Mouse (Mus musculus): ENCODE measurements around the gene Strada. TPM values are rescaled to one million over a fixed set of nuclear protein-coding genes. Genes with fewer than 3 reads are reported as not detected.
"Not testable (repeated sequence)": the region's sequence is repeated elsewhere in the genome, so short reads cannot be mapped to it uniquely, and the experiment has no call there.

The Strada gene
- 14.0 and 14.9 TPM in 2 replicates for polyA plus RNA-seq (2015; fragmentation: Nextera tagmentation; extraction: Ambion mirVana)

DNA sequence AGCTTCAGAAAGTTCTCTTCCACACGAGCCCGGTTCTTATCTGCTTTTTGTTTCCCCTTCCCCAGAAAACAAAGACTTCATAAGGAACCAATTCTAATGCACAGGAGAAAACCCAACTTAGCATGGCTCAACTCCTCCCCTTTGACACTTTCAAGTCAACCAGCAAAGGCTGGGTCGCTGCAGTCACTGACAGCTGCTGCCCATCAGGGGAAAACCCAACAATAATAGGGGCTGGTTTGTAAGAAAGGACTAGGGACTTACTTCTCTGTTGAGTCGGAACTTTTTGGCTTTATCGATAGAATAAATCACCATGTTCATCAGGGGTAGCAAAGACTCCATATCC, at the start of gene Strada:
TSS of gene Strada (minus strand) at position 46 of the 343 bp plus-strand sequence.
- H3K4me3 ChIP-seq (replicated peaks): no peak within 1 kb of the TSS
- no peaks in the 10 kb centered on the region for H3K4me1 ChIP-seq (replicated peaks)
- ATAC-seq: no peak
- no peaks in the 10 kb centered on the region for H3K9me3 ChIP-seq
- no peak within 1 kb of the TSS for H3K27ac ChIP-seq
- WGBS: 82% methylated on average over 5 of the region's 5 CpGs
- H3K27me3 ChIP-seq (replicated peaks): no peaks in the 10 kb centered on the region
- no peak within 1 kb of the TSS for H3K4me2 ChIP-seq (replicated peaks)
- H3K9ac ChIP-seq: no peak within 1 kb of the TSS
- peaks cover 43% of the 10 kb centered on the region for H3K36me3 ChIP-seq

DNA sequence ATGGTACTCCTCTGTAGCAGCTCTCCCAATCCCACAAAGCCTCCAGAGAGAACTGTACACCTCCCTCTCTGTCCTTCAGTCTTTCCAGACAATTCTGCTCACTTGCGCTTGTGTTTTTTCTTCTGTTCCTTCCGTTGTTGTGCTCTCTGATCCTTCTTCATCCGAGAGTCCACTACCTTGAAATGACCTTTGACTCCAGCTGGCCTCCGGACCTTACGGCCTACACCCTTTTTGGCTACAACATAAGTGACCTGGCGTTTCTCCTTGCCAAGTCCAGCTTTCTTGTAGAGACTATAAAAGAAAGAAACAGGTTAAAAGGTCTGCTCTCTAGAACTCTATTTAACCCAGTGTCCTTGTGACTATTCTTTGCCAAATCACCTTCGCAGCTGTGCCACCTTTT, 47.4 kb upstream of the Strada start:
- Histone ChIP-seq H3K4me2 (replicated peaks) (no peak overlapping the region), H3K27ac (no peak overlapping the region), H3K9me3 (no peaks in the 10 kb centered on the region), H3K4me1 (replicated peaks) (no peaks in the 10 kb centered on the region), H3K4me3 (replicated peaks) (no peak overlapping the region), H3K36me3 (peaks cover 73% of the 10 kb centered on the region), H3K9ac (no peak overlapping the region), H3K27me3 (replicated peaks) (no peaks in the 10 kb centered on the region)
- 81% methylated on average over 7 of the region's 7 CpGs for WGBS
- ATAC-seq: no peak

DNA sequence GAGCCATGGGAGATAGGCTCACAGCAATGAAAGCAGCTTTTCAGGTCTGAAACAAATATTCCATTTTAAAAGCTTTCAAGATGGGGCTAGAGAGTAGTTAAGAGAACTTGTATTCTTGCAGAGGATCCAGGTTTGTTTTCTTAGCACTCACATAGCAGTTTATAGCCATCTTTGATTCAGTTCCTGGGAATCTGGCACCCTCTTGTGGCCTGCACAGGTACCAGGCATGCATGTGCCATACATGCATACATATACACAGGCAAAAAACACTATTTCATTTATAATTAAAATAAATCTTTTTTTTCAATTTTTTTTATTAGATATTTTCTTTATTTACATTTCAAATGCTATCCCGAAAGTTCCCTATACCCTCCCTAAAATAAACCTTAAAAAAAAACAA, 44.9 kb upstream of the Strada start:
- Histone ChIP-seq H3K4me2 (replicated peaks) (no peak overlapping the region), H3K27me3 (replicated peaks) (no peaks in the 10 kb centered on the region), H3K9me3 (no peaks in the 10 kb centered on the region), H3K27ac (no peak overlapping the region), H3K4me3 (replicated peaks) (no peak overlapping the region), H3K36me3 (peaks cover 76% of the 10 kb centered on the region), H3K4me1 (replicated peaks) (no peaks in the 10 kb centered on the region), H3K9ac (no peak overlapping the region)
- ATAC-seq: no peak
- WGBS: 93% methylated on average over 1 of the region's 1 CpGs

DNA sequence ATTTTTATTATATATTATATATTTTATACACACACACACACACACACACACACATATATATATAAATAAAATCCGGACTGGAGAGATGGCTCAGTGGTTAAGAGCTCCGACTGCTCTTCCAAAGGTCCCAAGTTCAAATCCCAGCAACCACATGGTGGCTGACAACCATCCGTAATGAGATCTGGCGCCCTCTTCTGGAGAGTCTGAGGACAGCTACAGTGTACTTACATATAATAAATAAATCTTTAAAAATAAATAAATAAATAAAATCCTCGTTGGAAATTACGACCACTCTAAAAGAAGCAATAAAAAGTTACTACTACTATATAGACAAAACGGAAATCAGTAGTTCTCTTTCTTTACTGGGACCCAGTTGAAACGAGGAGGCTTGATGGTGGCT, 32.0 kb upstream of the Strada start:
- 75% methylated on average over 8 of the region's 8 CpGs for WGBS
- H3K4me1 ChIP-seq (replicated peaks); H3K27me3 ChIP-seq (replicated peaks); H3K4me3 ChIP-seq (replicated peaks); H3K9me3 ChIP-seq; H3K4me2 ChIP-seq (replicated peaks); H3K9ac ChIP-seq; H3K27ac ChIP-seq; ATAC-seq: not testable (repeated sequence)
- peaks cover 15% of the 10 kb centered on the region for H3K36me3 ChIP-seq

DNA sequence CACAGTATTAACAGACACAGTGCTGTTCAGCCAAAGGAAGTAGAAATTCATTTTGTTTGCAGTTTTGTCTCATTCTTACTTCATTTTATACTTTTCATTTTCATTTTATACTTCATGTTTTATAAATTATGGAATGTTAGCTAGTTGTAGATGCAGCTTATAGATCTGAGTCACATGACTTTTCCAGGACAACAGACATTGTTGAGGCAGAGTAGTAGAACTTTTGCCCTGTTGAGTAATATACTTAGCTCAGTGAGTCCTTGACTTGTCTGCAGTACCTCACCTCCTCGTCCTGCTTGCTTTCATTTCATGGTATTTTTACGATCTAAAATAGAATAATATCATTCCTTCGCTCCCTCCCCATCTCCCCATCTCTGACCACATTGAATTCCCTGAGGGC, 18.6 kb upstream of the Strada start:
- WGBS: 80% methylated on average over 3 of the region's 3 CpGs
- Histone ChIP-seq H3K4me1 (replicated peaks) (peaks cover 7% of the 10 kb centered on the region; the same call in 1 of the 2 replicates), H3K4me3 (replicated peaks) (no peak overlapping the region), H3K9ac (no peak overlapping the region), H3K9me3 (no peaks in the 10 kb centered on the region), H3K27ac (no peak overlapping the region), H3K27me3 (replicated peaks) (no peaks in the 10 kb centered on the region), H3K36me3 (peaks cover 5% of the 10 kb centered on the region; the same call in 1 of the 2 replicates), H3K4me2 (replicated peaks) (no peak overlapping the region)
- ATAC-seq: no peak

DNA sequence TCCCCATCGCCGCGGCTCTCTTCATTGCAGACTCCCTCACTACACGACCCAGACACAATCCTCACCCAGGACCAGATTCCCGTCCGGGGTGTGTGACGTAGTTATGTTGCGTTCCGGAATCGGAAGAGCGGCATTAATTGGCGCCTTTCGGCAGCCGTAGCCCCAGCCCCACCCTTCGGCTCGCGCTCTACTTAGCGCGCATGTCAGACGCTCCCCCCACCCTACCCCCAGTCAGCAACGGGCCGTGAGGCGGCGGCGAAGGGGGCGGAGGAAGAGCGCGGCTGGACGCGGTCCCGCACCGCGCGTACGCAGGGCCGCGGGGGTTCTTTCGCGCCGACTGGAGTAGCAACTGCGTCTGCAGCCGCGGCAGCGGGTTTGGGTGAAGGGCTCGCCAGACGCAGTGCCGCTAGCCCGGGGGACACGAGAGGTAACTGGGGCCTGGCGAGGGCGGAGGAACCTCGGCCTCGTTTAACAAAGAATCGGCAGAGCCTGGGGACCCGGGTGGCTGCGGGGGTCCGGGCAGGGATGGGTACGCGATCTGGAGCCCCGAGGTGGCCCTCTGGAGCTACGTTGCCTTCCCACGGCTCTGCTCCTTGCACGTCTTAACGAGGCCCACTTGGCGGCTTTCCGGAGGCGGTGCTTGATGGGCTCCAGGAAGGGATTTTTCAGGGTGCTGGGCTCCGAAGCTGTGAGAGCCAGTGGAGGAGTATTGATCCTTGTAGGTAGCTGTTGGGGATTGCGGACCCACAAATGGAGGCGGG, 14.9 kb upstream of the Strada start, which contains the start of gene Ddx42:
TSS of gene Ddx42 (plus strand) at position 197 of the 761 bp plus-strand sequence.
- WGBS: under 1% methylated on average over 70 of the region's 70 CpGs
- H3K4me3 ChIP-seq (replicated peaks): peak within 1 kb of the TSS; percentile 86
- H3K4me1 ChIP-seq (replicated peaks): peaks cover 16% of the 10 kb centered on the region
- peaks cover under 1% of the 10 kb centered on the region for H3K36me3 ChIP-seq
- H3K27ac ChIP-seq: peak within 1 kb of the TSS; percentile 91
- H3K4me2 ChIP-seq (replicated peaks): peak within 1 kb of the TSS; percentile 63
- ATAC-seq: peak; percentile 93
- no peaks in the 10 kb centered on the region for H3K27me3 ChIP-seq (replicated peaks)
- H3K9me3 ChIP-seq: no peaks in the 10 kb centered on the region
- H3K9ac ChIP-seq: peak within 1 kb of the TSS; percentile 97

DNA sequence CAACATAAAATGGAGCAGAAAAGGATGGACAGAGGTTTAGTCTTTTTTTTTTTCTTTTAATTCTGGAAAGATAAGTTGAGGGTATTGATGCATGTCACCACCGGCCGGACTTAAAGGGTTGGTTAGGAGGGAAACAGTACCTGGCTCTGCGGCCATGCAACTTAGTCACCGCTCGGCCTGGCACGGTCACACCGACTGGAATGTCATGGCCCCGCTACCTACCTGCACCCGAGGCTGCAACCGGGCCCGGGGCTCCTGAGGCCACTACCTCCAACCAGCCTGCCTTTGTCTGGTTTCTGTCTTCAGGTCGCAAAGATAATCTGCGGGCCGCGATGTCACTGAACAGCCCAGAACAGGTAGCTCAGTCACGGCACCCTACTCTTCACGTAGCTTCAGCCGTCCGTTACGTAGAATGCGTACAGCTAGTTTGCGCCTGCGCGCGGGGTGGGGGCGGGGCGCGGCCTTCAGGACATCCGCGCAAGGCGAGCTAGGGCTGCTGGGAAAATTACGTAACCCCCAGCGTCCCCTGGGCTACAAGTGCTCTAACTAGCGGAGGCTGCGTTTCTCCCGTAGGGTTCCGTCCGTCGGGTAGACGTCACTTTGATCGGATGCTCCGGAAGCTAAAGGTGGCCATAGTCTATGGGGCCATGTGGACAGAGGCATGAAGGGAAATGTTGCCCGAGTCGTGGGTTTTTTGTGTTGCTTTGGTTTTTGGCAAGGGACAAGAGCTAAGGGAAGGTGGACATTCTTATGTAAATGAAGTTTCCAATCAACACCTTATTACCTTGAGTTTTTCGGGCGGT, 14.2 kb upstream of the Strada start, which contains the start of gene Ccdc47:
TSS of gene Ccdc47 (minus strand) at position 418 of the 803 bp plus-strand sequence.
- peak within 1 kb of the TSS; percentile 97 for H3K9ac ChIP-seq
- no peaks in the 10 kb centered on the region for H3K9me3 ChIP-seq
- peak; percentile 98 for ATAC-seq
- under 1% methylated on average over 46 of the region's 46 CpGs for WGBS
- H3K4me2 ChIP-seq (replicated peaks): peak within 1 kb of the TSS; percentile 63
- peaks cover 16% of the 10 kb centered on the region for H3K4me1 ChIP-seq (replicated peaks)
- H3K27ac ChIP-seq: peak within 1 kb of the TSS; percentile 91
- H3K36me3 ChIP-seq: peaks cover 7% of the 10 kb centered on the region
- no peaks in the 10 kb centered on the region for H3K27me3 ChIP-seq (replicated peaks)
- H3K4me3 ChIP-seq (replicated peaks): peak within 1 kb of the TSS; percentile 86

DNA sequence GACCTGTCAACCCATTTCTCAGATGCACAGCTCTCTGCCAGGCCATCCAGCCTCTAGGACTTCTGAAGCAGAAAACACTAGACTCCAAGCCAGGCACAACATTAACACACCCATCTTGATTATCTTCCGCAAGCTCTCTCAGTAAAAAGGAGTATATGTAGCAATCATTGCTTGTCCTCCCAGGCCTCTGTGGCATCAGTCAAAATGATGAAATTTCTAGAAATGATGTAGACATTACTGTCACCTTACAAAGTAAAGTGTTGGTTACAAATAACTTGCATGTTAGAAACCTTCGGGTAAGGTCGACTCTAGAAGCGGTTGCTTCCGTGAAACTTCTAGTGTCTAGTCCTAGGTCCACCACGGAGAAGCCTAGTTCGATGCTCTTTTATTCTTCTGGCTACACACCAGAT, 13.5 kb upstream of the Strada start:
- Histone ChIP-seq H3K4me2 (replicated peaks) (peak overlapping the region; percentile 63), H3K27ac (peak overlapping the region; percentile 91; the same call in 1 of the 2 replicates), H3K27me3 (replicated peaks) (no peaks in the 10 kb centered on the region), H3K9ac (peak overlapping the region; percentile 88), H3K4me3 (replicated peaks) (peak overlapping the region; percentile 86), H3K9me3 (no peaks in the 10 kb centered on the region), H3K4me1 (replicated peaks) (peaks cover 16% of the 10 kb centered on the region), H3K36me3 (peaks cover 10% of the 10 kb centered on the region)
- no peak for ATAC-seq
- 24% methylated on average over 7 of the region's 7 CpGs for WGBS

DNA sequence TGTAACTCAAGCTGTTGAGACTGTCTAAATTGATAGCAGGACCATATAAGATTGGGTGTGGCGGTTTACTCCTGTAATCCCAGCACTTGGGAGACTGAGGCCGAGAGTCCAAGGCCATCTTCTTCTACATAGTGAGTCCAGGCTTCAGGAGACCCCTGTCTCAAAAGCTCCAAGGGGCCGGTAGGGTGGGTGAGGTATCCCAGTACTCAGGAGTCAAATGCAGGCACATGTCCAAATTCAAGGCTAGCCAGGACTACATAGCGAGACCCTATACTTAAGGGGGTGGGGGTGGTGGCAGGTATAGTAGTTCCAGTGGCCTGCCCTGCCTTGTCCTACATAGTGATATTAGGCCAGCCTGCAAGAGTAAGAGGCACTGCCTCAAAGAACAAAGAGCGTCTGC, 12.9 kb upstream of the Strada start:
- 80% methylated on average over 5 of the region's 5 CpGs for WGBS
- no peaks in the 10 kb centered on the region for H3K9me3 ChIP-seq
- no peaks in the 10 kb centered on the region for H3K27me3 ChIP-seq (replicated peaks)
- H3K4me3 ChIP-seq (replicated peaks): peak overlapping the region; percentile 86
- H3K27ac ChIP-seq: no peak overlapping the region
- no peak for ATAC-seq
- H3K36me3 ChIP-seq: peaks cover 14% of the 10 kb centered on the region
- H3K9ac ChIP-seq: 0 out of 2 replicates have a peak overlapping the region, but pooled peaks have one; percentile 4
- peak overlapping the region; percentile 63 for H3K4me2 ChIP-seq (replicated peaks)
- H3K4me1 ChIP-seq (replicated peaks): peaks cover 16% of the 10 kb centered on the region

DNA sequence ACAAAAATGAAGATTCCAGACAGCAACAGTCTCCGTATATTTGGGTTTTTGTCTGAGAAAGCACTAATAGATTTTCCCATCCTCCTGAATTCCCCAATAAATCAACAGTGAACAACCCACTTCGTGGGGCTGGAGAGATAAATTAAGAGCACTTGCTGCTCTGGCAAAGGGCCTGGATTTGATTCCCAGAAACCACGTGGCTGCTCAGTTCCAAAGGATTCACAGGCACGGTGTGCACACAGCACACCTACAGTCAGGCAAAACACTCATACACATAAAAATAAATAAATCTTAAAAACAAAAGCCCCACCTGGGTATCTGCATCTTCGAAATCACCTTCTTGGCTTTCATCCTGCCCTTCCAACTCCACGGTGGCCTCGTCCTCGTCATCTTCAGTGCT, 10.8 kb upstream of the Strada start:
- ATAC-seq: no peak
- Histone ChIP-seq H3K9ac (no peak overlapping the region), H3K9me3 (no peaks in the 10 kb centered on the region), H3K4me1 (replicated peaks) (peaks cover 8% of the 10 kb centered on the region), H3K4me2 (replicated peaks) (no peak overlapping the region), H3K36me3 (peaks cover 30% of the 10 kb centered on the region), H3K27ac (no peak overlapping the region), H3K4me3 (replicated peaks) (no peak overlapping the region), H3K27me3 (replicated peaks) (no peaks in the 10 kb centered on the region)
- WGBS: 77% methylated on average over 8 of the region's 8 CpGs

DNA sequence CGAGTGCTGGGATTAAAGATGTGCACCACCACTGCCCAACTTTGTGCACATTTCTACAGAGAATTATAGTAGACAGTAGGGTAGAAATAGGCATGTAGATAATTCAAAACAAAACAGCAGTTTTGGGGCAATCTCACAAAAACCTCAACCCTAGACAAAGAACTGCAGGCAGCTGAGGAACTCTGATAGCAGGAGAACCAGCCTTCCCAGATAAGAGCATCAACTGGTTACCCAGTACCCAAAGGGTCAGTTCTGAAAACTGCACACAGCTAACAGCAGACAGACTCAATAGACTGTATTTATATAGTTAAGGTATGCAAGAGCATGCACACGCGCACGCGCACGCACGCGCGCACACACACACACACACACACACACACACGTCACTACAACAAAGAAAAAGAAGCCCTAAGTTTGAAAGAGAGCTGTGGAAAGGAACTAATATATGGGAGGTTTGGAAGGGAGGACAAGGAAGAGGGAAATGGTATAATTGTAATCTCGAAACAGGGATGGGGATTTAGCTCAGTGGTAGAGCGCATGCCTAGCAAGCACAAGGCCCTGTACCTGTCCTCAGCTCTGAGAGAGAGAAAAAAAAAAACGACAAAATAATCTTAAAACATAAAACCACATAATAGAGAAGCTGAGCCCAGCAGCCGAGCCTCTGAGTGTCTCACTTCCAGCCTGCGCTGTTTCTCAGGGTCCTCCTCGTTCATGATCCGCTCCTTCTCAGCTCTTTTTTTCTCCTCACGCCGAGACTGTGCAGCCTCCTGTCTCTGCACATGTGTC, 438 bp downstream of the Strada start:
- Histone ChIP-seq H3K9me3 (no peaks in the 10 kb centered on the region), H3K4me1 (replicated peaks) (no peaks in the 10 kb centered on the region), H3K36me3 (peaks cover 40% of the 10 kb centered on the region), H3K27me3 (replicated peaks) (no peaks in the 10 kb centered on the region), H3K4me2 (replicated peaks) (no peak overlapping the region), H3K9ac (no peak overlapping the region), H3K4me3 (replicated peaks) (no peak overlapping the region), H3K27ac (no peak overlapping the region)
- ATAC-seq: no peak
- WGBS: 95% methylated on average over 19 of the region's 19 CpGs

DNA sequence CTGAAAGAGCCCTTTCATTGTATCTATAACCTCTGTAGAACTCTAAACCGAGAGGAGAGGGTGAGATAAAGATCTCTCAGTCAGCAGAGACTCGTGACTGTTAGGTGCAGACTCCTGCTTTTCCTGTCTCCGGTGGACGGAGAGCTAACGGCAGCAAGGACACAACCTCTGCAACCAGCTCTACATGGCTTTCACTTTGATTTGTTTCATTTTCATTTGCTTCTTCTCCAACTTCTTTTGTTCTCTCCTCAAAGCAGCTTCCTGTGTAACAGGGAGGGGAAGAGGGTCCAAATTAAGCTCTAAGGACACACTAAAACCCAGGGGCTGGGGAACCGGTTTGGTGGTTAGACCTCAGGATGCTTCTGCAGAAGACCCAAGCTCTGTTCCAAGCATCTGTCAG, 1.2 kb downstream of the Strada start:
- Histone ChIP-seq H3K4me3 (replicated peaks) (no peak overlapping the region), H3K4me1 (replicated peaks) (no peaks in the 10 kb centered on the region), H3K9me3 (no peaks in the 10 kb centered on the region), H3K27me3 (replicated peaks) (no peaks in the 10 kb centered on the region), H3K36me3 (peaks cover 40% of the 10 kb centered on the region), H3K4me2 (replicated peaks) (no peak overlapping the region), H3K27ac (no peak overlapping the region), H3K9ac (no peak overlapping the region)
- 72% methylated on average over 6 of the region's 6 CpGs for WGBS
- no peak for ATAC-seq
